Mouse (Mus musculus): ENCODE data around the gene Rnf39. TPM values are rescaled to one million over a fixed set of nuclear protein-coding genes. Genes with fewer than 3 reads are reported as not detected.

Gene Rnf39
- polyA plus RNA-seq, 1 experiment, result not detected

DNA sequence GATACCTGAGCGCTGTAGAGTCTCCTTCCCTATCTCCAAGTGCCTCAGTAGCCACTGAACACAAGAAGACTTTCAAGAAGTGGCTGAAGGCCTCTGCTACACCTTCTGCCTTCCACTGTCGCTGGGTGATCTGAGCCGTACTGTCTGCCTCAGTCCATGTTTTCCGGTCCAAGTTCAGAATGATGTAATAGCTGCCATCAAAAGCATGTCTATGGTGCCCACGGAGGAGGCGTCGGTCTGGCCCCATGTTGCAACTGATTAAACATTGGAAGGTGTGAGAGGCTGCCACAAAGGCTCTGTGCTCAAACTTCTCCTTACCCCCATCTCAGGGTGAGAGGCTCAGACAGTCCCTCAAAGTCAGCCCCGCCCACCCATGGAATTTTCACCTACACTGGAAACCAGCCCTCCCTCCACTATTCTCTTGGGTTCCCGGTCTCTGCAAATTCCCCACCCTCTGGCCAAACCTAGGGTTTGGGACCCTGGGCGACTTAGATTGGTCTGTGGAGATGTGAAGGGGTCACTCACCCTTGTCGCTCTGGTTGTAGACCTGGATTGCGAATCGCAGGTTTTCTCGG lies 27.7 kb downstream of the Rnf39 start:
- Histone ChIP-seq H3K4me3 (replicated peaks) (no peak overlapping the region), H3K4me1 (ENCODE audit: control insufficient read depth) (no peaks in the 10 kb centered on the region), H3K9me3 (ENCODE audit: control insufficient read depth, low read length) (no peaks in the 10 kb centered on the region), H3K36me3 (ENCODE audit: control insufficient read depth) (no peaks in the 10 kb centered on the region), H3K27me3 (ENCODE audit: control insufficient read depth) (no peaks in the 10 kb centered on the region)
- TF ChIP-seq GATA1 (IDR thresholded peaks at IDR 0.05; ENCODE audit: low read length), result no peak
- TF ChIP-seq TAL1 (IDR thresholded peaks at IDR 0.05; ENCODE audit: low read length), result no peak

DNA sequence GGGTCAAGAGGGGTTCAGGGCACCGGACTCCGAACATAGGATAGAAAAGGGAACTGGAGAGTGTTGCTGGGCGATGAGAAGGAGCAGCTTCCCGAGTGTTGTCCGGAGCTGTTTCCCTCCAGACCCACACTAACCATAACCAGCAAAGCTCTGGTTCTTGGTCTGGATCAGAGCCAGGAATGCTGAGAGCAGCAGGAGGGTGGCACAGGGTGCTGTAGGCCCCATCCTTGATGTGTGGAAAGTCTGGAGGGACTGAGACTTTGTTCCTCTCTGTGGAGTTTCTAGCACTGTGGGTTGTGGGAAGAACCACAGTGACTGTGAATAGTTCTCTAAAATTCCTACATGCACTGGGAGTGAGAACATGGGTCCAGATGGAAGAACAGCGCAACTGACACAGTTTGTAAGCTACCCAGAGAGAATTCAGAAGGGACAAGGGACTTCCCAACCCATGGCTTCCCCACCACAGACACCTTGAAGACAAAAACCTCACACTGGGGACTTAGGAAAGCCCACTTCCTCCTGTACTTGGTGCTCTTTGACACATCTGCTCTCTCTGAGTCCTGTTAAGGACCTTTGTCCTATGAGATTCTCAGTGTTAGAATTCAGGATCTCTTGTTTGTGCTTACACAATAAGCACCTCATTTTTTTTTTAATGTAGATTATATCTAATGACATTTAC lies 28.6 kb downstream of the Rnf39 start:
- Histone ChIP-seq H3K4me3 (replicated peaks) (no peak overlapping the region), H3K36me3 (ENCODE audit: control insufficient read depth) (no peaks in the 10 kb centered on the region), H3K27me3 (ENCODE audit: control insufficient read depth) (no peaks in the 10 kb centered on the region), H3K4me1 (ENCODE audit: control insufficient read depth) (no peaks in the 10 kb centered on the region), H3K9me3 (ENCODE audit: control insufficient read depth, low read length) (no peaks in the 10 kb centered on the region)
- TF ChIP-seq TAL1 (IDR thresholded peaks at IDR 0.05; ENCODE audit: low read length), result no peak
- TF ChIP-seq GATA1 (IDR thresholded peaks at IDR 0.05; ENCODE audit: low read length), result no peak

- no peaks in the 10 kb centered on the region for H3K36me3 ChIP-seq (ENCODE audit: control insufficient read depth)
- no peaks in the 10 kb centered on the region for H3K9me3 ChIP-seq (ENCODE audit: control insufficient read depth, low read length)
- H3K27me3 ChIP-seq (ENCODE audit: control insufficient read depth), result no peaks in the 10 kb centered on the region
- no peaks in the 10 kb centered on the region for H3K4me1 ChIP-seq (ENCODE audit: control insufficient read depth)
- TF ChIP-seq GATA1 (IDR thresholded peaks at IDR 0.05; ENCODE audit: low read length) (no peak), TAL1 (IDR thresholded peaks at IDR 0.05; ENCODE audit: low read length) (no peak)
- no peak overlapping the region for H3K4me3 ChIP-seq (replicated peaks)
These were observed 30.1 kb downstream of the Rnf39 start for GRCm38 (mm10) chr17:36972791-36973190.

DNA sequence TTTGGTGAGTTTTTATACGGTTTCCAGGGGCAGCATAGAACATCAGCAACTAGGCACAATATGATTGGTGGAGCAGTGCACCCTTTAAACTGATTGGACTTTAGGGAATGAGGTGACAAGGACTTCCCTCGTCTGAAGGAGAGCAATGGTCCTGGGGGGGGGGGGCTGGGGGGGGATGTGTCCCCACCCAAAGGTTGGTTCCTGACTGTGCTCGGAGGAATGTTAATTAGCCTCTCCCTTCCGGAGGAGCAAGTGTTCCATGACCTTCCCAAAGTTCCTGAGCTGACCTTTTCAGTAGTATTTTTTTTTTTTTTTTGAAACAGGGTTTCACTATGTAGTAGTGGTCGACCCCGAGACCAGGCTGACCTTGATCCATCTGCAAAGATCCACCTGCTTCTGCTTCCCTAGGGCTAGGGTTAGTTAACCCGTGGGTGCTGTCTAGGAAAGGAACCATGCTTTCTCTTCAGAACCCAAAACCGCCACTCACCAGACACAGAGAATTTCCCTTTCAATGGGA lies 30.6 kb downstream of the Rnf39 start:
- H3K36me3 ChIP-seq (ENCODE audit: control insufficient read depth), result no peaks in the 10 kb centered on the region
- no peak overlapping the region for H3K4me3 ChIP-seq (replicated peaks)
- no peaks in the 10 kb centered on the region for H3K9me3 ChIP-seq (ENCODE audit: control insufficient read depth, low read length)
- TF ChIP-seq GATA1 (IDR thresholded peaks at IDR 0.05; ENCODE audit: low read length) (no peak), TAL1 (IDR thresholded peaks at IDR 0.05; ENCODE audit: low read length) (no peak)
- no peaks in the 10 kb centered on the region for H3K27me3 ChIP-seq (ENCODE audit: control insufficient read depth)
- H3K4me1 ChIP-seq (ENCODE audit: control insufficient read depth), result no peaks in the 10 kb centered on the region

GRCm38 (mm10) chr17:36981221-36981813 lies 38.6 kb downstream of the Rnf39 start, which contains the start of gene 2410137M14Rik:
2410137M14Rik (minus strand) TSS chr17:36981237.
- H3K36me3 ChIP-seq (ENCODE audit: control insufficient read depth), result no peaks in the 10 kb centered on the region
- no peaks in the 10 kb centered on the region for H3K9me3 ChIP-seq (ENCODE audit: control insufficient read depth, low read length)
- H3K4me3 ChIP-seq (replicated peaks), result no peak within 1 kb of the TSS
- TF ChIP-seq TAL1 (IDR thresholded peaks at IDR 0.05; ENCODE audit: low read length) (no peak), GATA1 (IDR thresholded peaks at IDR 0.05; ENCODE audit: low read length) (no peak)
- no peaks in the 10 kb centered on the region for H3K4me1 ChIP-seq (ENCODE audit: control insufficient read depth)
- H3K27me3 ChIP-seq (ENCODE audit: control insufficient read depth), result peaks cover 24% of the 10 kb centered on the region

DNA sequence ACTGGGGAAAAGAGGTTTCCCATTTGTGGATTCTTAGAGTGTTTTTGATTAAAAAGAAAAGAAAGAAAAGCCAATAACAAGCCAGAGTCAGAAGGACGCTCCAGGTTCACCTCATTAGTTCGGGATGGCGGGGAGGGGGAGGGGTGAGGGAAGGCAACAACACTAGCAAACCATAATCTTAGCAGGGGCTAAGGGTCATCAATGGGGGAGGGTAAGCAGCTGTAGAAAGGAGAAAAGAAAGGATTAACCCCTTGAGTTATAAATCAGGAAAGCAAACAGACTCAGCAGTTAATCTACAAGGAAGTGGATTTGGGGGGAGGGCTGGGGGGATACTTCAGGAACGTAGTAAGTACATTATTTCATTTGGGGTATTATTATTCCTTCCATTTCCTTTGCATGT lies 39.1 kb downstream of the Rnf39 start:
- Histone ChIP-seq H3K9me3 (ENCODE audit: control insufficient read depth, low read length) (no peaks in the 10 kb centered on the region), H3K4me1 (ENCODE audit: control insufficient read depth) (no peaks in the 10 kb centered on the region), H3K36me3 (ENCODE audit: control insufficient read depth) (no peaks in the 10 kb centered on the region), H3K27me3 (ENCODE audit: control insufficient read depth) (peaks cover 27% of the 10 kb centered on the region), H3K4me3 (replicated peaks) (no peak overlapping the region)
- no peak for TF ChIP-seq GATA1 (IDR thresholded peaks at IDR 0.05; ENCODE audit: low read length)
- no peak for TF ChIP-seq TAL1 (IDR thresholded peaks at IDR 0.05; ENCODE audit: low read length)

GRCm38 (mm10) chr17:36982253-36983155 lies 39.8 kb downstream of the Rnf39 start:
- no peak for TF ChIP-seq GATA1 (IDR thresholded peaks at IDR 0.05; ENCODE audit: low read length)
- no peak for TF ChIP-seq TAL1 (IDR thresholded peaks at IDR 0.05; ENCODE audit: low read length)
- peaks cover 32% of the 10 kb centered on the region for H3K27me3 ChIP-seq (ENCODE audit: control insufficient read depth)
- no peaks in the 10 kb centered on the region for H3K36me3 ChIP-seq (ENCODE audit: control insufficient read depth)
- no peaks in the 10 kb centered on the region for H3K4me1 ChIP-seq (ENCODE audit: control insufficient read depth)
- H3K9me3 ChIP-seq (ENCODE audit: control insufficient read depth, low read length), result no peaks in the 10 kb centered on the region
- no peak overlapping the region for H3K4me3 ChIP-seq (replicated peaks)

GRCm38 (mm10) chr17:36988475-36988874 lies 45.8 kb downstream of the Rnf39 start:
- H3K4me3 ChIP-seq (replicated peaks), result no peak overlapping the region
- no peaks in the 10 kb centered on the region for H3K4me1 ChIP-seq (ENCODE audit: control insufficient read depth)
- TF ChIP-seq TAL1 (IDR thresholded peaks at IDR 0.05; ENCODE audit: low read length), result no peak
- TF ChIP-seq GATA1 (IDR thresholded peaks at IDR 0.05; ENCODE audit: low read length), result no peak
- peaks cover 31% of the 10 kb centered on the region for H3K27me3 ChIP-seq (ENCODE audit: control insufficient read depth)
- no peaks in the 10 kb centered on the region for H3K36me3 ChIP-seq (ENCODE audit: control insufficient read depth)
- no peaks in the 10 kb centered on the region for H3K9me3 ChIP-seq (ENCODE audit: control insufficient read depth, low read length)

All from erythroblast, embryonic 14.5 days (primary cell).